Mouse (Mus musculus) heart, embryonic 16.5 days (tissue): ENCODE results near the gene Treh. TPM values are rescaled to one million over a fixed set of nuclear protein-coding genes. Genes with fewer than 3 reads are reported as not detected.
A peak's percentile ranks its signal among the peaks of the same experiment; 100 is the strongest.

ENCODE experiments used
- ATAC-seq: fragments of 200-750 bp; cut with Nextera tagmentation; replicated peaks from 2 replicates; pipeline ENCODE4 v1.8.0; 2017; ENCODE audit warnings: moderate number of reproducible peaks; ENCODE audit not compliant: insufficient read depth, low FRiP score; ENCODE audit errors: extremely low read depth
- H3K27ac ChIP-seq: fragments of 300-500 bp; sonication (generic); 2 replicates; pipeline ENCODE4 v1.5.1; 2014; ENCODE audit warnings: mild to moderate bottlenecking, low read length, control low read depth, moderate library complexity
- H3K27me3 ChIP-seq: fragments of 300-500 bp; sonication (generic); 2 replicates; pipeline ENCODE4 v1.6.1; 2014; ENCODE audit warnings: low read length, mixed read lengths; ENCODE audit not compliant: control insufficient read depth, insufficient read depth
- H3K36me3 ChIP-seq: fragments of 300-500 bp; sonication (generic); 2 replicates; pipeline ENCODE4 v1.6.1; 2014; ENCODE audit not compliant: control insufficient read depth, insufficient read depth
- H3K4me1 ChIP-seq: fragments of 300-500 bp; sonication (generic); 2 replicates; pipeline ENCODE4 v1.6.1; 2014; ENCODE audit warnings: low read length, mixed read lengths; ENCODE audit not compliant: control insufficient read depth, insufficient read depth
- H3K4me2 ChIP-seq: fragments of 300-500 bp; sonication (generic); 2 replicates; pipeline ENCODE4 v1.6.1; 2014; ENCODE audit warnings: low read depth, mild to moderate bottlenecking, control low read depth, low read length
- H3K4me3 ChIP-seq: fragments of 300-500 bp; sonication (generic); 2 replicates; pipeline ENCODE4 v1.5.1; 2014; ENCODE audit warnings: mild to moderate bottlenecking, control low read depth, low read length
- H3K9ac ChIP-seq: fragments of 300-500 bp; sonication (generic); 2 replicates; pipeline ENCODE4 v1.6.1; 2014; ENCODE audit warnings: low read length, control low read depth
- H3K9me3 ChIP-seq: fragments of 300-500 bp; sonication (generic); replicated peaks from 2 replicates; pipeline ENCODE4 v1.6.1; 2016; ENCODE audit warnings: low read length; ENCODE audit not compliant: control insufficient read depth
- WGBS: fragments of 180-500 bp; shearing (Covaris S2); extraction: QIAGEN DNeasy Blood & Tissue Kit; methylation state at CpG from one replicate; pipeline ENCODE4 v1.1.7; 2014; 5-methylcytosine and 5-hydroxymethylcytosine counted together
- polyA plus RNA-seq: library from polyadenylated mRNA; unstranded; fragments of >200 nt; fragmentation: Nextera tagmentation; extraction: Ambion mirVana; gene quantifications from 2 replicates; pipeline ENCODE4 v1.2.1, GENCODE M21; 2015

Treh gene
- polyA plus RNA-seq, 1 experiment from 2014 or later, result 0.07 TPM

- Histone ChIP-seq H3K4me1 (peaks cover 12% of the 10 kb centered on the region), H3K27ac (peak overlapping the region; percentile 19; the same call in 1 of the 2 replicates), H3K4me3 (no peak overlapping the region), H3K27me3 (no peaks in the 10 kb centered on the region), H3K36me3 (peaks cover 21% of the 10 kb centered on the region), H3K4me2 (no peak overlapping the region), H3K9me3 (no peaks in the 10 kb centered on the region), H3K9ac (no peak overlapping the region)
- WGBS, result 81% methylated on average over 5 of the region's 5 CpGs
- no peak for ATAC-seq
Observed at GRCm38 (mm10) chr9:44686638-44687037, 13.6 kb downstream of the Treh start.

GRCm38 (mm10) chr9:44688013-44688412 is 15.0 kb downstream of the Treh start:
- 64% methylated on average over 9 of the region's 9 CpGs for WGBS
- Histone ChIP-seq H3K9me3 (no peaks in the 10 kb centered on the region), H3K4me2 (no peak overlapping the region), H3K27me3 (no peaks in the 10 kb centered on the region), H3K27ac (no peak overlapping the region), H3K4me3 (no peak overlapping the region), H3K36me3 (peaks cover 23% of the 10 kb centered on the region), H3K4me1 (peaks cover 21% of the 10 kb centered on the region), H3K9ac (no peak overlapping the region)
- ATAC-seq, result no peak

GRCm38 (mm10) chr9:44690641-44691040 is 17.6 kb downstream of the Treh start:
- no peaks in the 10 kb centered on the region for H3K27me3 ChIP-seq
- WGBS, result 41% methylated on average over 7 of the region's 7 CpGs
- H3K27ac ChIP-seq, result no peak overlapping the region

GRCm38 (mm10) chr9:44691671-44692520 is 18.9 kb downstream of the Treh start:
- Histone ChIP-seq H3K9me3 (no peaks in the 10 kb centered on the region), H3K4me2 (no peak overlapping the region), H3K4me3 (no peak overlapping the region), H3K27ac (peak overlapping the region; percentile 57), H3K36me3 (peaks cover 47% of the 10 kb centered on the region), H3K27me3 (no peaks in the 10 kb centered on the region), H3K4me1 (peaks cover 21% of the 10 kb centered on the region), H3K9ac (no peak overlapping the region)
- peak; percentile 68 for ATAC-seq
- 44% methylated on average over 21 of the region's 21 CpGs for WGBS

More at GRCm38 (mm10) chr9:44690641-44691040, 17.6 kb downstream of the Treh start:
- H3K4me3 ChIP-seq, result no peak overlapping the region
- H3K36me3 ChIP-seq, result peaks cover 48% of the 10 kb centered on the region
- no peak overlapping the region for H3K9ac ChIP-seq
- no peak overlapping the region for H3K4me2 ChIP-seq
- H3K4me1 ChIP-seq, result peaks cover 21% of the 10 kb centered on the region
- ATAC-seq, result peak; percentile 19; the same call in 1 of the 2 replicates
- no peaks in the 10 kb centered on the region for H3K9me3 ChIP-seq

DNA sequence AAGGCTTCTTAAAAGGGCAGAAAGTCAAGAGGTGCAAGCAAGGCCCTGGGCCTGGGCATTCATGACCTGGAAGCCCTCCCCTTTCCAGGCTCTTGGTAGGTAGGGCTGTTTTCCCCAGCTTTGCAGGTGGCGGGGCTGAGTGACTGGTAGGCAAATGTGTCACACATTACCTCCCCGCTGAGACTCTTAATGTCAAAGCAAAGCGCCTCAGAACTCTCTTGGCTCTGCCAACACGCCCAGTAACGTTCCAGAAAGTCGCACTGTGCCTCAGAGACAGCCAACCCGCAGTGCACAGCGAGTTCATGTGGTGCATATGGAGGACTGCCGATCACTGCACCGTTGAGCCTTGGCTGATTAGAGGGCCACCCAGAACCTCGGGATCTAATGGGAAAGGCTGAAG is 20.0 kb downstream of the Treh start:
- no peak overlapping the region for H3K9ac ChIP-seq
- H3K4me3 ChIP-seq, result no peak overlapping the region
- H3K4me2 ChIP-seq, result no peak overlapping the region
- peaks cover 21% of the 10 kb centered on the region for H3K4me1 ChIP-seq
- H3K27ac ChIP-seq, result no peak overlapping the region
- whole genome bisulfite sequencing, result 85% methylated on average over 11 of the region's 11 CpGs
- ATAC-seq, result no peak
- H3K27me3 ChIP-seq, result no peaks in the 10 kb centered on the region
- H3K36me3 ChIP-seq, result peaks cover 48% of the 10 kb centered on the region
- H3K9me3 ChIP-seq, result no peaks in the 10 kb centered on the region

DNA sequence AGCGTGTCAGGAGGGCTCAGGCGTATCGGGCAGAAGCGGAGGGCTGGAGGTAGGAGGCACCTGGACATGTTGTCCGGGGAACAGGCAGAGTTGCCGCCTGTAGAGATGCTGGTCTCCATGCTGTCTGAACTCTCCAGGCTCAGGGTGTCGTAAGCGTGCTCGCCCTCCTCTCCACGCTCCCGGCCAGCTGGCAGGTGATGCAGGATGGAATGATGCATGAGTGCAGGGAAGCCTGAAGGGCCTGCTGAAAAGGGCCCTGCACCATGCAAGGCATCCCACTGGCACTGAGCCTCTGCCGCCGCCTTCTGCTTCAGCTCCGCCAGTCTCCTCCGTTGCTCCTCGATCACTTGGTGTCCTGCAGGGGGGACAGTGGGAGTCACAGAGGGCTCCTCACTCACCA is 24.8 kb downstream of the Treh start:
- WGBS, result 94% methylated on average over 16 of the region's 16 CpGs
- no peak overlapping the region for H3K9ac ChIP-seq

GRCm38 (mm10) chr9:44699196-44699595 is 26.2 kb downstream of the Treh start:
- Histone ChIP-seq H3K27me3 (no peaks in the 10 kb centered on the region), H3K9ac (no peak overlapping the region), H3K27ac (no peak overlapping the region), H3K4me2 (no peak overlapping the region), H3K36me3 (peaks cover 33% of the 10 kb centered on the region), H3K4me3 (no peak overlapping the region), H3K4me1 (no peaks in the 10 kb centered on the region), H3K9me3 (no peaks in the 10 kb centered on the region)
- ATAC-seq, result no peak
- WGBS, result 89% methylated on average over 10 of the region's 10 CpGs

More for the DNA sequence above, 24.8 kb downstream of the Treh start:
- H3K36me3 ChIP-seq, result peaks cover 46% of the 10 kb centered on the region
- H3K27ac ChIP-seq, result no peak overlapping the region
- H3K9me3 ChIP-seq, result no peaks in the 10 kb centered on the region
- no peak for ATAC-seq
- no peak overlapping the region for H3K4me2 ChIP-seq
- no peaks in the 10 kb centered on the region for H3K27me3 ChIP-seq
- no peak overlapping the region for H3K4me3 ChIP-seq
- H3K4me1 ChIP-seq, result no peaks in the 10 kb centered on the region

DNA sequence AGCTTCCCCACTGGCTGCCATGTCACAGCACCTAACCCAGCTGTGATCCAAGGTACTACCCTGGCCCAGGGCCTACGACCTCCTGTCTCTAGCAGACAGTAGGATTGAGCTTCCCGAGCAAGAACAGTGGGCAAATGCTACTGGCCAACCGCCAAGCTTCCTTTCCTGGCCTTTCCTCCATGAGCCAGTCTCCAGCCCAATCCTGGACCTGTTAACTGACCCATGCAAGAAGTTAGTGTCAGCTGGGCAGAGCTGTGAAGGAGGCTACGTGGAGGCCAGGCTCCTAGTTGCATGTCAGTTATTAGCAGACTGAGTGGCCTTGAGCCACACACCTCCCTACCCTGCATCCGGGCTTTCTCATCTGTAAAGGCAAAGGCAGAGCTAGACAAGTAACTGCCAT is 26.7 kb downstream of the Treh start:
- no peak overlapping the region for H3K4me2 ChIP-seq
- no peak overlapping the region for H3K27ac ChIP-seq
- no peak overlapping the region for H3K4me3 ChIP-seq
- ATAC-seq, result no peak
- no peaks in the 10 kb centered on the region for H3K27me3 ChIP-seq
- no peak overlapping the region for H3K9ac ChIP-seq
- peaks cover 29% of the 10 kb centered on the region for H3K36me3 ChIP-seq
- 87% methylated on average over 5 of the region's 5 CpGs for WGBS
- H3K9me3 ChIP-seq, result no peaks in the 10 kb centered on the region
- no peaks in the 10 kb centered on the region for H3K4me1 ChIP-seq

GRCm38 (mm10) chr9:44707749-44708428 is 34.9 kb downstream of the Treh start:
- Histone ChIP-seq H3K36me3 (peaks cover 7% of the 10 kb centered on the region), H3K4me1 (peaks cover 14% of the 10 kb centered on the region), H3K27ac (peak overlapping the region; percentile 32; the same call in 1 of the 2 replicates)

More at GRCm38 (mm10) chr9:44707749-44708428, 34.9 kb downstream of the Treh start:
- no peaks in the 10 kb centered on the region for H3K9me3 ChIP-seq
- H3K9ac ChIP-seq, result peak overlapping the region; percentile 72
- ATAC-seq, result peak; percentile 10; the same call in 1 of the 2 replicates
- H3K27me3 ChIP-seq, result no peaks in the 10 kb centered on the region
- peak overlapping the region; percentile 55 for H3K4me3 ChIP-seq
- peak overlapping the region; percentile 77 for H3K4me2 ChIP-seq
- 30% methylated on average over 28 of the region's 28 CpGs for WGBS
